Mouse (Mus musculus): Measurements from ENCODE around the gene Nkiras2. TPM values are rescaled to one million over a fixed set of nuclear protein-coding genes. Genes with fewer than 3 reads are reported as not detected.
"Not testable (repeated sequence)": the region's sequence is repeated elsewhere in the genome, so short reads cannot be mapped to it uniquely, and the experiment has no call there.

The Nkiras2 gene
- total RNA-seq, 2 experiments from 2014 or later, result 11.2 to 14.2 TPM

DNA sequence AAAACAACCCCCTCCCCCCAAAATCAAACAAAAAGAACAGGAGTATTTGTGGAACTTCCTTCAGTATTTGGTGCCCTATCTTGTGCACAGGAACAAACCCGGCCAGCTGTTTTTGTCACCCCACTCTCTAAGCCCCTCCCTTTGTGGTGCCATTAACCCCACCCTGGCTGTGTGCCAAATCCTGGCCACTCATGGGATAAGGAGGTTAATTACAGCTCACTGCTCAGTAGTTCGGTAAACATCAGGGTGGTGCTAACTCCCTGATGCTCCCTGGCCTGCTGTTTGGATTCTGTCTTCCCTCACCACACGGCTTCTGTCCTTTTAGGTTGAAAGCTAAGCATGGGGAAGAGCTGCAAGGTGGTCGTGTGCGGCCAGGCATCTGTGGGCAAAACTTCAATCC is 4.8 kb downstream of the Nkiras2 start:
- no peak for ATAC-seq (replicated peaks; ENCODE audit: low FRiP score, low TSS enrichment, poor library complexity, severe bottlenecking)

DNA sequence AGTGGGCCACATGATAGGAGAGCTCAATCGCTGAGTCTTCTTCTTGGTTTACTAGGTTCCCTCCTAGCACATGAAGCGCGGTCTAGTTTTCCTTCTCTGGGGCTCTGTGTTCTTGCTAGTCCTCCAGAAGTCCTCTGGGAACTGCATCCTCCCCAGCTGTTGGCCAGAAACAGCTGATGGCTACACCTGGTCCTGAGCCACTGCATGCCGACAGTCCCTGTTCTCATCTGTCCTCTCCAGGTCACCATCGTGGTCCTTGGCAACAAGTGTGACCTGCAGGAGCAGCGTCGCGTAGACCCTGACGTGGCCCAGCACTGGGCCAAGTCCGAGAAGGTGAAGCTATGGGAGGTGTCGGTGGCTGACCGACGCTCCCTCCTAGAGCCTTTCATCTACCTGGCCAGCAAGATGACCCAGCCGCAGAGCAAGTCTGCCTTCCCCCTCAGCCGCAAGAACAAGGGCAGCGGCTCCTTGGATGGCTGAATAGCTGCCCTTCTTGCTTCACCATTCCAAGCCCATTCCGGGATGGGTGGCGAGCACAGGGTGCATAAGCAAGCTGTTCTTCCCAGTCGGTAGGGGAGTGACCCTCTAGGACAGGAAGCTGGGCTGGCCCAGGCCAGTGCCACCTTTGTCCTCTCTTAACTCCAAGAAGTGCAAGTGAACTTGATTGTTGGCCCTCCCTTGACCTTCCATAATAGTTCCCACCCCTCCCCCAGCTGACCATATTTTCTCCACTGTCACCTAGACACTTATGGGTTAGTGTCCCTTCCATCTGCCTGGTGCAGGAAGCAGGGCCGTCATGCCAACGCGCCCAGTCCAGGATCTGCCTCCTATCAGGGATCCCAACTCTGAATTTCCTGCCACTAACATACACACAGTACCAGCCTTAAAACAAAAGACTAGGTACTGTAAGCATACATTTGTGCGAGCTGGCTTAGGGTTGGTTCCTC is 7.0 kb downstream of the Nkiras2 start:
- ATAC-seq (replicated peaks; ENCODE audit: low FRiP score, low TSS enrichment, poor library complexity, severe bottlenecking), result no peak

DNA sequence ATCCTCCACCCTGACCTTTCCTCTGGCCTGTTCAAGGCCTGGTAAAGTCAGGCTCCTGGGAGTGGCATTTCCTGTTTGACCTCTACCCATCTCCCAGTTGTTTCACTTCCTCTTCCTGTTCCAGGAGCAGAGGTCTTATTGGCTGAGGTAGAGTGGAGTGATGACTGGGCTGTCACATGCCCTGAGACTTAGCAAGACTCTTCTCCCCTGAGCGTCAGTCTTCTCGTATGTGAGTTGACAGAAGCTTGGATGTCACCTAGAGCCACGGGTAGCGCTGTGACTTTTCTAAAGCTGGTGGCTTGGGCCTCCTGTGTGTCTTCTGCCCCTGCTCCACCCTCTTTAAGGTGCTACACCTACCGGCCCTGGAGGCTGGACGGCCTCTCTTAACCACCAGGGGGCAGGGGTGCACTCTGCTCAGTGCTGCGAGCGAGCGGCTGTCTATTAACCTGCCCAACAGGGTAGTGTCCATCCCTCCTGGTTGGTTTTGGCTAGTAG is 7.7 kb downstream of the Nkiras2 start:
- peak; percentile 72 for ATAC-seq (replicated peaks; ENCODE audit: low FRiP score, low TSS enrichment, poor library complexity, severe bottlenecking)

DNA sequence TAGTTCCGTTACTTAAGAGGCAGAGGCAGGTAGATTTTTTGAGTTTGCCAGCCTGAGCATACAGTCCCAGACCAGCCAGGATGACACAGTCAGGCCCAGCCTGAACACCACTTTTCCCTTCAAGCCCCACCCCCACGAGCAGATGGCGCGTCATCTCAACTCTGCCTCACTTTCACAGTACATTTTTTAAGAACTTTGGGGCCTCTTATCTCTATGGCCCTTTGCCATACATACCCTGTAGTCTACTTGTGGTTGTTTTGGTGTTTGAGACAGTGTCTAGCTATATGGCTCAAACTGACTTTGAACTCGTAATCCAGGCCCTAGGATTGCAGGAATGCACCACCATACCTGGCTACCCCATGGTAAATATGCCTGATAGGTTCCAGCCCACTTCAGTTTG is 9.0 kb downstream of the Nkiras2 start:
- ATAC-seq (replicated peaks; ENCODE audit: low FRiP score, low TSS enrichment, poor library complexity, severe bottlenecking), result peak; percentile 41

DNA sequence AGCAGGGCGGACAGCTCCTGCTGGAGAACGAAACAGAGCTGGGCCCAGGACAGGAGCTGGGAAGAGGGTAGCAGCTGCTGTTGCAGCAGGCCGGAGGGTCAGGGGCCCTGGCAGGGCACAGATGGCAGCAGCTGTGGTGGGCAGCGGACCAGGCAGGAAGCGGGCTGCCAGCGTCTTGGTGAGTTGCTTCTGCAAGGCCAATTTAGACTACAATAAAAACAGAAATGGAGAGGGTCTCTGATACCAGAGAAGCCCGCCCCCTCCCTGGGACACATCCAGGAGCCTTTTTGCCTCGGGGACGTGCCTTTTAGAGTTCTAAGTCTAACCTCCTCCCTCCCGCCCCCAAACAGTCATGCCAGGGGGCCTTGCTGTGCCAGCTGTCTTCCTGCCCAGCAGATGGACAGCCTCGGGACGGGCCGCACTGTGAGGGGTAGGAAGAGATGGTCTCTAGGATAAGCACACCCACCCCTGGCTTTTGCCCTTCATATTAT is 9.9 kb downstream of the Nkiras2 start:
- ATAC-seq (replicated peaks; ENCODE audit: low FRiP score, low TSS enrichment, poor library complexity, severe bottlenecking), result no peak

DNA sequence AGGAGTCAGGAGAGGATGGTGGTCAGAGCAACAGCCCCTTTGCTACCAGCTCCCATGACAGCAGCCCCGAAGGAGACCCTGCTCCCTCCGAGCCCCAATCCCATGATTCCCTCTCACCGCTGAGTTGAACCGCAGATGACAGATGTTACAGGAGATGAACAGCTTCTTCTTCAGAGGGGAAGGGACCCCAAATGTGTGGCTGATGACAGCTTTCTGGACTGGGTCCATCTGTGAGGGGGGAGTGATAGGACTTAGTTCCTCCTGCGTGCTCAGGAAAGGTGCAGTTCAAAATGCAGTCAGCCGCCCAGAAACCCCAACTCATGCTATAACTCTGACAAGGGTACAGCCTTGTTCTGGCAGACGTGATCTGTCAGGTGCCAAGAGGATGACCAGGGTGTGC is 15.5 kb downstream of the Nkiras2 start:
- no peak for ATAC-seq (replicated peaks; ENCODE audit: low FRiP score, low TSS enrichment, poor library complexity, severe bottlenecking)

DNA sequence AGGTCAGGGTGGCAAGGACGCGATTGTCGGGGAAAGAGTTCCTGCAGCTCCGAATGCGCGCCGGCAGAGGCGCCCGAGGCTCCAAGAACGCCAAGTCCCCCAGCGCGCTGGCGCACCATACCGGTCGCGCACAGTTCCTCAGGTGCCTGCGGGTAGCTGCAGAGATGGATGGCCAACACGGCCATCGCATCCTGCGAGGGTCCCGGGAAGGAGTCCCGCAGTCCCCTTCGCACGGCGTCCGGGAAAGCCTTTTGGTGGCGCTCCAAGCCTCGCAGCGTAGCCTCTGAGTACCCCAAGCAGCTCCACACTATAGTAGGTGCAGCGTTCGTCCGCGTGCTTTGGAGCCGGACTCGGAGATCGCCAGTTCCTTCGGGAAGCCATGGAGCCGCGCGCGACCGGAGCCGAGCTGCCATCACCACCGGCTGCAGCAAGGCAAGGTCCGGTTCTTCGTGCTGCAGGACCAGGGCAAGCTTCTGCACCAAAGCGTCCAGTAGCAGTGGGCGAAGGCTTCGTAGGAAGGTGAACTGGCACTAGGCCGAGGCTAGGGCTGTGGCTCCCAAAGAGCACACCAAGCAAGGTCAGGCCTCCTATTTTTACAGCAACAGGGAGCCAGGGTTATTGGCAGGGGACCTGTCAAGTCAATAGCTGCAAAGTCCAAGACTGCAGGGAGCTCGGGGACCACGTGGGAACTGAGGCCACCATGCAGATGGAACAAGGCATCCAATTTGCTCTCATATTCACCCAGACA is 21.3 kb downstream of the Nkiras2 start:
- ATAC-seq (replicated peaks; ENCODE audit: low FRiP score, low TSS enrichment, poor library complexity, severe bottlenecking), result peak; percentile 64

DNA sequence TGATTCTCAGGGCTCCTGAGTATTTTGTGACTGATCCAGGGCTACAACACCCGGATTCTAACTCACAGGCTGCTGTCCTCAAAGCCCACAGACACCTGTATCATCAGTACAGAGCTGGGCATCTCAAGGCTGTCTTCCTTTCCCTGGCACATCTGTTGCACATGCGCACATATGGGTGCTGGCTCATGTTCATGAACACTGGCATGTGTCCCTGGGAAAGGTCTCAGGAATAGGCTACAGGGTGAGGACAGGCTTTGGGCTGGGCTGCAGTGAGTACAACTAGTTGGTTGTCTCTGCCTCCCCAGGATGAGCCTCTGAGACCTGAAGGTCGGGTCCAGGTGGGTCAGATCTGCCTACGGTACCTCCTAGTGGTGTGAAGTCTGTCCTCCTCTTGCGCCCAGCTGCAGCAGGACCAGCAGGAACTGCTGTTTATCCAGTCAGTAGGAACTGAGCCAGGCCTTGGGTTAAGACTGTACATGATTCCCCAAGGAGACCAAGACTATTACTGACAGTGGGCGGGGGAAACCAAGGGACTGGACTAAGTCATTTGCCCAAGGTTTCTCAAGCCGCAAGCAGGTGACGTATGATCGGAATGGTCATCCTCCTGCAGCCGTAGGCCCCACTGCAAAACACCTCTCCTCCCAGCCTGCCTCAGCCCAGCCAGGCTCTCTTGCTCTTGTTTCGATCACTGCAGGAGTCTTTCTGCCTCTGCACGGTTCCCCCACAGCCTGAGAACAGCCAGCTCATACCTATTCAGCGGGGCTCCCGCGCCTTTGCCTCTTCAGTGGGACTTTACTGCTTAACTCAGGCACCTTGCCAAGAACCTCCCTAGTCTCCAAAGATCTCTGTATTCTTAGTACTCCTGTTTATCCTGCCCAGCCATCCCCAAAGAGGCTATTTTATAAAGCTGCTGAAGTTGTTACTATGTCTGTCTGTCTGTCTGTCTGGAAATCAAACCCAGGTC is 24.9 kb downstream of the Nkiras2 start:
- no peak for ATAC-seq (replicated peaks; ENCODE audit: low FRiP score, low TSS enrichment, poor library complexity, severe bottlenecking)

DNA sequence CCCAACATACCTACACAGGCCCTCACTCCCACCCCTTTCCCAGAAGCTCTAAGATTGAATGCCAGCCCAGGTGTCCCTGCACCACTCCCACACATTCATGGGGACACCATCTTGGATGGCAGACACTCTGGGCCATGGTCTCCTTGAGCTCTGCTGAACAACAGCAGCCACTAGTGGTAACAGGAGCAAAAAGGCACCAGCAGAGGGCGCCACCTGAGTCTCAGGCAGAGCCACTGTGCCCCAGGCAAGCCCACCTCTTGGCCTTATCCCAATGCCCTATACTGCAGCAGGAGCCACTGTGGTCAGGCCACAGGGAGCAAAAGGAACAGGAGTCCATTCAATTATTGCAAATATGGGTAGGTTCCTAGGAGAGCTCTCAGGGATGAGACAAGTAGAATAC is 27.2 kb downstream of the Nkiras2 start:
- ATAC-seq (replicated peaks; ENCODE audit: low FRiP score, low TSS enrichment, poor library complexity, severe bottlenecking), result peak; percentile 87

DNA sequence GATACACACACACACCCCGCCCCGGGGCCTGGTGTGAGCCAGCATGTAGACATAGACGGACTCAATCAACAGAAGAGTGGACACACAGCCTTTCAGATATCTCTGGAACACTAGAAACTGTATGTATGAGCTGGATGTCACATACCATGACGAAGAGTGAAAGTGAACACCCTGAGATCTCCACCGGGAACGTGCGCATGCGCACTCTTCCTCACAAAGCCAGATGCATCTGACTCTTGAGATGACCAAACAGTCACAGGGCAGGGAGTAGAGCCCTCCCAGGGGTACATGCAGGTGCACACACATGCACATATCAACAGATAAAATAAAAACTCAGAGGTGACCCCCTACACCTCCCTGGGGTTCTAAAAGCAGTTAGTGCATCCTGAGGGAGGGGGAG is 29.4 kb downstream of the Nkiras2 start:
- no peak for ATAC-seq (replicated peaks; ENCODE audit: low FRiP score, low TSS enrichment, poor library complexity, severe bottlenecking)

DNA sequence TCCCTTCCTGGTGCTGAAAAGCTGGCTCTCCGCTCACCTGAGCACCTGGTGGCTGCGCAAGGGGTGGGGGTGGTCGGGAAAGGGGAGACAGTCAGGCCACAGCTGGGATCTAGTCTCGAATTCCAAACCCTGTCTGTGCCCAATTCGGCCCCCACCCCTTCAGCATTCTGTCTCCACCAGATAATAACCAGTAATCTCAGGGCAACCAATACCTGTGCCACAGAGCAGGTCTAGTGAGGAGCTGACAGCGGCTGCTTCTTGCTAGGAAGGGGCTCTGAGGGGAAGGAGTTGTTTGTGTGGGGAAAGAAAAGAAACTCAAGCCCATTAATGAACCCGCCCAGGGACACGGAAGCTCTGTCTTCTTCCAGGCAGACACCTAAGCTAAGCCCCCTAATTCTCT is 32.2 kb downstream of the Nkiras2 start:
- no peak for ATAC-seq (replicated peaks; ENCODE audit: low FRiP score, low TSS enrichment, poor library complexity, severe bottlenecking)

DNA sequence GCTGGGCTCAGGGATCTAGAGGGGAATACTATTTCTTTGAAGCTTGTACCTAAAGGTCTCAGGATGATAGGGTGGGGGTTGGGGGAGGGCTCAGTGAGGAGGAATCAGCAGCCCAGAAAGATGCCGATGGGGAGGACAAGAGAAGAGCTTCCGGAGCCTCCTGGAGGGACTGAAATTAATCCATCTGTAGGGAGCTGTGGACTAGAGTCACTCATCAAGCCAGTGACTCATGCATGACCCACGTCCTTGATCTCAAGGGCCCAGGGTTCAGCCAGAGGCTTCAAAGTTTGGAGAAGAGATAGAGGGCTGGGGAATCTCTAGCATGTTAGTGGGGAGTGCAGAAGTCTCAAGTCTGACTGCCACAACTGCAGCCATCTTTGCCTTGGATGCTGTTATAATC is 32.7 kb downstream of the Nkiras2 start:
- no peak for ATAC-seq (replicated peaks; ENCODE audit: low FRiP score, low TSS enrichment, poor library complexity, severe bottlenecking)

DNA sequence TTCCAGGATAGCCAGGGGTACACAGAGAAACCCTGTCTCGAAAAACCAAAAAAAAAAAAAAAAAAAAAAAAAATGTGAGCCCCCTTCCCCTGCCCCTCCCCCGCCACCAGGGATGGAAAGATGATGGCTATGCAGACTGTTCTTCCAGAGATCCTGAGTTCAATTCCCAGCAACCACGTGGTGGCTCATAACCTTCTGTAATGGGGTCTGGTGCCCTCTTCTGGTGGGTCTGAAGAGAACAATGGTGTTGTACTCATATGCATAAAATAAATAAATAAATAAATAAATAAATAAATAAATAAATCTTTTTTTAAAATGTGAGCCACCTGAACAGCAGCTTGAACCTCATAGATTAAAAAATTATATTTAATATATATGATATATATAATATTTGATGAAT is 36.5 kb downstream of the Nkiras2 start:
- not testable (repeated sequence) for ATAC-seq (replicated peaks; ENCODE audit: low FRiP score, low TSS enrichment, poor library complexity, severe bottlenecking)

DNA sequence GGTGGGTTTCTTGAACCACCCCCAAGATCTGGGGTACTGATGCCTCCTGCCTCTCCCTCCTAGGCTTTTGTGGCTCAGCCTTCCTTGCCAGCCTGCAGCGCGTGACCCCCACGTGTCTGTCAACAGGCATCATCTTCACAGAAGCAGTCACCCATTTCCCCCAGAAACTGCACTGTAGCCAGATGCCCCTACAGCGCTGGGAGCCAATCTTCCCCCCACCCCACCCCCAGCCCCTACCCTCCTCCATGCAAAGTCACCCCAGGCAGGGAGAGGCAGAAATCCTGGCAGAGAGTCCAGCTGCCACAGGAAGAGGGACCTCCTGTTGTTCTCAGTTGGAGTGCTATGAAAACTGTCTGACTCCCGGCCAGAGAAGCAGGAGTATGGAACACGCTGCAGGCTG is 37.4 kb downstream of the Nkiras2 start:
- ATAC-seq (replicated peaks; ENCODE audit: low FRiP score, low TSS enrichment, poor library complexity, severe bottlenecking), result no peak

DNA sequence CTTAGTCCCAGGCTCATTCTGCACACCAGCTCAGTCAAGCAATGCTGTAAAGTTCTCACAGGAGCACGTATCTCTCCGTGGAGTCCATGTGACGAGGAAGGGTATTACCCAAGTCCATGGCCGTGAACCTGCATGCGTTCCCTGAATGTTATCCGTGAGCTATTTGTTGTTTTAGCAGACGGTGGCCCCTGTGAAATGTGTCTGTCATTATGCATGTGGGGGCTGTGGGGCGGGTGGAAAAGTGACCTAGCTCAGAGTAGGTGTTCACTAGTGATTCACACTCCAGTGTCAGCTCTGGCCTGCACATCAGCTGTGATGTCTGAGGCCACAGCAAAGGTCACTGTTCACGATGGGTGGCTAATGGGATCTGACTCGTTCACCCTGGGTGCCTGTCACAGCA is 40.8 kb downstream of the Nkiras2 start:
- no peak for ATAC-seq (replicated peaks; ENCODE audit: low FRiP score, low TSS enrichment, poor library complexity, severe bottlenecking)

DNA sequence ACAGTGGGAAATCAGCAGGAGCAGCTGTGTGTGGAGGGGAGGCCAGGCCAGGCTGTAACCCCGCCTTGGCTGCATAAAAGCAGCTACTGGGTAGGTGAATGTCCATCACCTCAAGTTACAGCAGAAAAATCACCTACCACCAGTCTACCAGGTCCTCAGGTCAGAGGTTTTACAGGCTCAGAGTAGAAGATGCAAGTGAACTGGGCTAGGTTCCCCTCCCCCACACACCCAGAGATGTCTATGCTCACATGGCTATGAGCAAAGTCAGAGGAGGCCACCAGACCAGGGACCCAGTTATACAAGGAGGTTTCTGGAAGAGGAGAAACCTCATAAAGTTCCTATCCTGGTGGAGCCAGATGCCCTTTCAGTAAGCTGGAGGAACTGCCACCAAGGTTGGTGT is 52.0 kb downstream of the Nkiras2 start:
- ATAC-seq (replicated peaks; ENCODE audit: low FRiP score, low TSS enrichment, poor library complexity, severe bottlenecking), result no peak

DNA sequence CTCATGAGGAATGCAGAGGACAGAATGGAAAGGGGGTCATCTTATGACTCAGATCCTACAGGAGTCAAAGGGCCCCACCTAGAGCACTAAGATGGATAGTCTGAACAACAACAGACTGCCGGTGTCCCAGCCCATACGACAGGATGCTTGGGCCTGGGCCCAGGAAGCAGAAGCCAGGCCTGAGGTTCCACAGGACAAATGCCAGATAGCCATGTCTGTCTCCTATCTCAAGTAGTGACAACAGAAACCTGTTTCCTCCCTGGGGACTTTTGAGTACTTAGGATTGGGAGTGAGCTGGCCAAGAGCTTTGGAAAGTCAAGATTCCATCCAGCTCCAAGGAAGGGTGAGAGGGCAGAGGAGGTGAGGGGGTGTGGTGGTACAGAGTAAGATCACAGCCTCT is 52.9 kb downstream of the Nkiras2 start:
- no peak for ATAC-seq (replicated peaks; ENCODE audit: low FRiP score, low TSS enrichment, poor library complexity, severe bottlenecking)

DNA sequence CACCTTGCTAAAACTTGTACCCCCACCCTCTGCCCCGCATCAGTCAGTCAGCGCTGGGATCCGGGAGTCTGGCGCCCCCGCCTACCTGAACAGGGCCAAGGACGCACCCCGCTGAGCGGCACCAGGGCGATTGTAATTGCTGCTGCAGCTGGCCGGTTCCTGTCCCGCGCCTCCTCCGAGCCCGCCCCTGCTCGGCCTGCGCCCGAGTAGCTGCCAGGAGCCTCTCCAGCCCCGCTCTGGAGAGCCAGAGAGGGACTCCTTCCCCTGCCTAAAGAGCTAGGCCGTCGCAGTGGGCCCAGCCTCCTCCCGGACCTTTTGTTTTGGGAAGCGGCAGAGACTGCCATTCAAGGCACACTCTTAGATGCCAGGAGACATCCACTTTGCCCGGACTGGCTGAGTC is 54.1 kb downstream of the Nkiras2 start:
- ATAC-seq (replicated peaks; ENCODE audit: low FRiP score, low TSS enrichment, poor library complexity, severe bottlenecking), result no peak

Data from megakaryocyte-erythroid progenitor cell, adult 5-6 weeks (primary cell).